ENCODE assay signal across 10 mouse cellular contexts in the genomic region with DNA sequence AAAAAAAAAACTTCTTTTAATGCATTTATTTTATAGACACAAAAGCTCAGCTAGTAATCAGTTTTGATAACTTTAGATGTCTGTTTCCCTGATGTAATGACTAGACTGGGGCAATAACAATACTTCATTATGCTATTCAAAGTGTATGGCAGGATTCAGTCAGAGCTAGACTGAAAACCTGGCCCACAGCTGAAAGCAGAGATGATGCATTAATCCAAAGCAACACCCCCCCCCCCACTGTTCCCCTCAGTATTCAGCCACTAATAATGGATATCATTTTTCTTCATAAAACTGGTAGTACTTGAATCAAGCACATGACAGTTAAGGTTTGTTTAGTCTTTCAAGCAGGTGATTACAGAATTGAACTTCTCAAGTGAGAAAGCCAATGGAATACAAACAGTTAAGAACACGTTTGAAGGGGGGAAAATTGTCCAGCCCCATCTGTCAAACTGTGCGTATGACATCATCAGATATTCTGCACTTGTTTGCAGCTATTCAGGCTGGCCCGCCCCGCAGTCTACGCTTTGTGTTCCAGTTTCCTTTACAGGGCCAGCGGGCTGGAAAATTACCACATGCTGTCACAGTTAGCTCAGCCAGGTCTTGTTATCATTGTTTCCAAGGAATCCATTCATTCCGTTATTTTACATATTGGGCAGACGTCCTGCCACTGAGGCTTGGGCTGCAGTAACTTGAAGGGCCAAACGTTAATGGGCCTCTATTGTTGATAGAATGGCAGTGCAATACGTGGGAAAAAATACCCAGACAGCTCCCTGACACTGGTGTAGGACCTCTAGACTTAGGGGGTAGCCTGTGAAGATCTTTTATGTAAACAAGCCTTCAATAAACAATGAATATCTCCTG.
DNase-seq lines count a peak whose midpoint lies in the region; ATAC-seq and TF ChIP-seq lines count a peak whose summit lies in the region.
"Had no signal": no experiment of that assay in that cellular context is flagged by ENCODE, and none has a peak within 500 bp of the region (broad histone marks: within the 10 kb centered on the region; RNA-seq: fewer than 3 reads in every experiment).

No protein-coding gene starts in this region.

- no peak overlapping the region for H3K9ac ChIP-seq in forebrain, embryonic 15.5 days (replicated peaks)
- H3K9ac ChIP-seq in midbrain, embryonic 14.5 days (replicated peaks; ENCODE audit: low read length): no peak overlapping the region
- H3K9ac ChIP-seq in liver, postnatal 0 days (replicated peaks): no peak overlapping the region
- H3K9ac ChIP-seq: heart, embryonic 13.5 days had no signal

- WGBS in forebrain, embryonic 15.5 days: 2% methylated on average over 10 of the region's 10 CpGs
- WGBS in midbrain, embryonic 14.5 days: 2% methylated on average over 10 of the region's 10 CpGs
- 46% methylated on average over 10 of the region's 10 CpGs for WGBS in liver, postnatal 0 days (ENCODE audit: insufficient replicate concordance)

- H3K4me2 ChIP-seq in forebrain, embryonic 15.5 days (replicated peaks): peak overlapping the region; percentile 2; the same call in 1 of the 2 replicates
- peak overlapping the region; percentile 32 for H3K4me2 ChIP-seq in midbrain, embryonic 14.5 days (ENCODE audit: low read length)
- no peak overlapping the region for H3K4me2 ChIP-seq in liver, postnatal 0 days (ENCODE audit: low read depth, low read length)
- H3K4me2 ChIP-seq: heart, embryonic 13.5 days had no signal

- ATAC-seq in forebrain, embryonic 15.5 days (replicated peaks): peak; percentile 96
- ATAC-seq in midbrain, embryonic 14.5 days (ENCODE audit: low FRiP score, low TSS enrichment): peak; percentile 94
- no peak for ATAC-seq in liver, postnatal 0 days

- TF ChIP-seq EP300 in liver, postnatal 0 days (IDR thresholded peaks at IDR 0.05; ENCODE audit: low read depth): no peak

- H3K36me3 ChIP-seq in forebrain, embryonic 15.5 days: no peaks in the 10 kb centered on the region
- H3K36me3 ChIP-seq in midbrain, embryonic 14.5 days (ENCODE audit: control insufficient read depth, insufficient read depth, low read length): no peaks in the 10 kb centered on the region
- no peaks in the 10 kb centered on the region for H3K36me3 ChIP-seq in liver, postnatal 0 days (replicated peaks; ENCODE audit: insufficient read depth, low read length)
- H3K36me3 ChIP-seq: heart, embryonic 13.5 days had no signal

- no peaks in the 10 kb centered on the region for H3K27me3 ChIP-seq in forebrain, embryonic 15.5 days
- no peaks in the 10 kb centered on the region for H3K27me3 ChIP-seq in midbrain, embryonic 14.5 days (ENCODE audit: control insufficient read depth, insufficient read depth, low read length)
- no peaks in the 10 kb centered on the region for H3K27me3 ChIP-seq in liver, postnatal 0 days (ENCODE audit: insufficient read depth, low read length)
- H3K27me3 ChIP-seq: heart, embryonic 13.5 days had no signal

- peaks cover 46% of the 10 kb centered on the region for H3K4me1 ChIP-seq in forebrain, embryonic 15.5 days
- H3K4me1 ChIP-seq in midbrain, embryonic 14.5 days (ENCODE audit: control insufficient read depth, insufficient read depth, low read length): peaks cover 15% of the 10 kb centered on the region
- H3K4me1 ChIP-seq in liver, postnatal 0 days (ENCODE audit: insufficient read depth): no peaks in the 10 kb centered on the region

- peak overlapping the region; percentile 89 for H3K27ac ChIP-seq in forebrain, embryonic 15.5 days (replicated peaks)
- peak overlapping the region; percentile 66 for H3K27ac ChIP-seq in midbrain, embryonic 14.5 days (replicated peaks; ENCODE audit: low read depth, low read length)
- H3K27ac ChIP-seq in liver, postnatal 0 days (ENCODE audit: low read depth): no peak overlapping the region
- H3K27ac ChIP-seq: heart, embryonic 13.5 days had no signal

- DNase-seq in ovary, adult 18-20 months (ENCODE audit: low spot score): peak; percentile 21
- no peak for DNase-seq in ovary, postnatal 10 days (ENCODE audit: low spot score)
- peak; percentile 81 for DNase-seq in layer of hippocampus, adult 9-11 months
- peak; percentile 87 for DNase-seq in midbrain, embryonic 14.5 days
- DNase-seq in liver, postnatal 0 days: no peak
- DNase-seq in natural killer cell, adult 2 months (ENCODE audit: low spot score in 2 of 2): no peak
- DNase-seq in adrenal gland, postnatal 10 days: no peak

- H3K4me3 ChIP-seq in forebrain, embryonic 15.5 days: no peak overlapping the region
- H3K4me3 ChIP-seq in midbrain, embryonic 14.5 days (replicated peaks; ENCODE audit: low read depth, low read length): no peak overlapping the region
- no peak overlapping the region for H3K4me3 ChIP-seq in liver, postnatal 0 days (ENCODE audit: low read depth, low read length)
- H3K4me3 ChIP-seq: heart, embryonic 13.5 days; myocyte had no signal

- no peak for TF ChIP-seq CTCF in liver, postnatal 0 days (IDR thresholded peaks at IDR 0.05; ENCODE audit: low read depth)

- no peaks in the 10 kb centered on the region for H3K9me3 ChIP-seq in forebrain, embryonic 15.5 days
- H3K9me3 ChIP-seq in midbrain, embryonic 14.5 days (ENCODE audit: control insufficient read depth, low read length): no peaks in the 10 kb centered on the region
- no peaks in the 10 kb centered on the region for H3K9me3 ChIP-seq in liver, postnatal 0 days (ENCODE audit: low read length)
- H3K9me3 ChIP-seq: heart, embryonic 13.5 days had no signal

Comparison
In these comparisons a context has a peak if more than half of its experiments do, and no peak if none do; other contexts are left out.
1. DNase-seq: peak in ovary, adult 18-20 months (single experiment), layer of hippocampus, adult 9-11 months (single experiment) and midbrain, embryonic 14.5 days (single experiment); none in ovary, postnatal 10 days (single experiment), liver, postnatal 0 days (single experiment), natural killer cell, adult 2 months (0 of 2) and adrenal gland, postnatal 10 days (single experiment).